Mouse (Mus musculus) forebrain, embryonic 10.5 days (tissue): Measurements from ENCODE around the gene Mesd. TPM values are rescaled to one million over a fixed set of nuclear protein-coding genes. Genes with fewer than 3 reads are reported as not detected.

ENCODE experiments used
- DNase-seq: peaks from one replicate; pipeline ENCODE4 v3.0.0-alpha.2; 2017; ENCODE audit warnings: low spot score; ENCODE audit errors: extremely low spot score
- H3K27ac ChIP-seq: fragments of 300-500 bp; sonication (generic); 2 replicates; pipeline ENCODE4 v1.5.1; 2016; ENCODE audit warnings: mild to moderate bottlenecking
- H3K27me3 ChIP-seq: fragments of 300-500 bp; sonication (generic); 2 replicates; pipeline ENCODE4 v1.6.1; 2016; ENCODE audit warnings: mild to moderate bottlenecking; ENCODE audit not compliant: poor library complexity, severe bottlenecking
- H3K36me3 ChIP-seq: fragments of 300-500 bp; sonication (generic); replicated peaks from 2 replicates; pipeline ENCODE4 v1.6.1; 2016; ENCODE audit warnings: mild to moderate bottlenecking, moderate library complexity
- H3K4me1 ChIP-seq: fragments of 300-500 bp; sonication (generic); 2 replicates; pipeline ENCODE4 v1.6.1; 2016
- H3K4me3 ChIP-seq: fragments of 300-500 bp; sonication (generic); 2 replicates; pipeline ENCODE4 v1.5.1; 2016; ENCODE audit warnings: mild to moderate bottlenecking, moderate library complexity
- H3K9me3 ChIP-seq: fragments of 300-500 bp; sonication (generic); 2 replicates; pipeline ENCODE4 v1.6.1; 2016; ENCODE audit warnings: mild to moderate bottlenecking, moderate library complexity
- WGBS: fragments of 180-500 bp; shearing (Covaris S2); methylation state at CpG from one replicate; pipeline ENCODE4 v1.1.7; 2016; 5-methylcytosine and 5-hydroxymethylcytosine counted together
- polyA plus RNA-seq: library from polyadenylated mRNA; unstranded; fragments of >200 nt; fragmentation: Nextera tagmentation; extraction: Ambion mirVana; gene quantifications from 2 replicates; pipeline ENCODE4 v1.2.1, GENCODE M21; 2016

Gene Mesd
- polyA plus RNA-seq, 1 experiment from 2014 or later: 102 TPM

GRCm38 (mm10) chr7:83857208-83857488 is 27.1 kb upstream of the Mesd start:
- Histone ChIP-seq H3K27me3 (no peaks in the 10 kb centered on the region), H3K36me3 (no peaks in the 10 kb centered on the region), H3K4me3 (no peak overlapping the region), H3K27ac (no peak overlapping the region), H3K4me1 (peaks cover 9% of the 10 kb centered on the region), H3K9me3 (no peaks in the 10 kb centered on the region)
- 92% methylated on average over 2 of the region's 2 CpGs for WGBS
- DNase-seq: no peak

- Histone ChIP-seq H3K36me3 (no peaks in the 10 kb centered on the region), H3K9me3 (no peaks in the 10 kb centered on the region), H3K27ac (no peak overlapping the region), H3K4me3 (no peak overlapping the region), H3K27me3 (no peaks in the 10 kb centered on the region), H3K4me1 (0 out of 2 replicates have a peak, but pooled peaks cover 2% of the 10 kb centered on the region)
- no peak for DNase-seq
- WGBS: 92% methylated on average over 3 of the region's 3 CpGs
Measured at GRCm38 (mm10) chr7:83857921-83858320, 26.3 kb upstream of the Mesd start.

- whole genome bisulfite sequencing: 69% methylated on average over 4 of the region's 4 CpGs
- no peak overlapping the region for H3K4me3 ChIP-seq
- 0 out of 2 replicates have a peak, but pooled peaks cover 2% of the 10 kb centered on the region for H3K4me1 ChIP-seq
- DNase-seq: no peak
- H3K27ac ChIP-seq: no peak overlapping the region
- no peaks in the 10 kb centered on the region for H3K36me3 ChIP-seq
- no peaks in the 10 kb centered on the region for H3K27me3 ChIP-seq
- no peaks in the 10 kb centered on the region for H3K9me3 ChIP-seq
Measured at GRCm38 (mm10) chr7:83859378-83860083, 24.7 kb upstream of the Mesd start.

GRCm38 (mm10) chr7:83863554-83863953 is 20.7 kb upstream of the Mesd start:
- H3K27ac ChIP-seq: no peak overlapping the region
- no peak overlapping the region for H3K4me3 ChIP-seq
- DNase-seq: no peak
- H3K36me3 ChIP-seq: no peaks in the 10 kb centered on the region
- no peaks in the 10 kb centered on the region for H3K9me3 ChIP-seq
- WGBS: 63% methylated on average over 2 of the region's 2 CpGs
- H3K4me1 ChIP-seq: peaks cover 5% of the 10 kb centered on the region
- no peaks in the 10 kb centered on the region for H3K27me3 ChIP-seq

- H3K9me3 ChIP-seq: no peaks in the 10 kb centered on the region
- no peaks in the 10 kb centered on the region for H3K27me3 ChIP-seq
- H3K36me3 ChIP-seq: no peaks in the 10 kb centered on the region
- H3K27ac ChIP-seq: no peak overlapping the region
- peaks cover 15% of the 10 kb centered on the region for H3K4me1 ChIP-seq
- DNase-seq: no peak
- H3K4me3 ChIP-seq: no peak overlapping the region
- 87% methylated on average over 3 of the region's 3 CpGs for WGBS
Measured at GRCm38 (mm10) chr7:83868200-83868599, 16.1 kb upstream of the Mesd start.

- H3K27ac ChIP-seq: no peak overlapping the region
- H3K27me3 ChIP-seq: no peaks in the 10 kb centered on the region
- no peak overlapping the region for H3K4me3 ChIP-seq
- WGBS: 39% methylated on average over 5 of the region's 5 CpGs
- no peaks in the 10 kb centered on the region for H3K36me3 ChIP-seq
- no peaks in the 10 kb centered on the region for H3K9me3 ChIP-seq
- no peak for DNase-seq
- H3K4me1 ChIP-seq: peaks cover 15% of the 10 kb centered on the region
Measured at GRCm38 (mm10) chr7:83869839-83870543, 14.3 kb upstream of the Mesd start.

GRCm38 (mm10) chr7:83877088-83877487 is 7.2 kb upstream of the Mesd start:
- H3K4me1 ChIP-seq: peaks cover 43% of the 10 kb centered on the region
- no peak for DNase-seq
- peaks cover 2% of the 10 kb centered on the region; the same call in 1 of the 2 replicates for H3K27me3 ChIP-seq
- H3K9me3 ChIP-seq: peaks cover 4% of the 10 kb centered on the region
- no peak overlapping the region for H3K27ac ChIP-seq
- no peak overlapping the region for H3K4me3 ChIP-seq
- 85% methylated on average over 3 of the region's 3 CpGs for WGBS
- H3K36me3 ChIP-seq: peaks cover 28% of the 10 kb centered on the region

- 5% methylated on average over 5 of the region's 5 CpGs for WGBS
- peaks cover 10% of the 10 kb centered on the region for H3K9me3 ChIP-seq
- peaks cover 35% of the 10 kb centered on the region for H3K36me3 ChIP-seq
- peak; percentile 26 for DNase-seq
- H3K4me1 ChIP-seq: peaks cover 61% of the 10 kb centered on the region
- peaks cover 9% of the 10 kb centered on the region; the same call in 1 of the 2 replicates for H3K27me3 ChIP-seq
- H3K4me3 ChIP-seq: peak overlapping the region; percentile 24
- peak overlapping the region; percentile 65 for H3K27ac ChIP-seq
Measured at GRCm38 (mm10) chr7:83878676-83879448, 5.4 kb upstream of the Mesd start.

GRCm38 (mm10) chr7:83882150-83882632 is 2.1 kb upstream of the Mesd start:
- Histone ChIP-seq H3K4me3 (peak overlapping the region; percentile 80), H3K36me3 (peaks cover 26% of the 10 kb centered on the region), H3K4me1 (peaks cover 76% of the 10 kb centered on the region), H3K27ac (peak overlapping the region; percentile 97), H3K9me3 (peaks cover 16% of the 10 kb centered on the region), H3K27me3 (peaks cover 9% of the 10 kb centered on the region; the same call in 1 of the 2 replicates)
- no peak for DNase-seq
- WGBS: 92% methylated on average over 35 of the region's 35 CpGs

- DNase-seq: peak; percentile 40
- Histone ChIP-seq H3K4me3 (peak overlapping the region; percentile 80), H3K4me1 (peaks cover 75% of the 10 kb centered on the region), H3K27me3 (peaks cover 9% of the 10 kb centered on the region; the same call in 1 of the 2 replicates), H3K36me3 (peaks cover 22% of the 10 kb centered on the region), H3K27ac (peak overlapping the region; percentile 97), H3K9me3 (peaks cover 16% of the 10 kb centered on the region)
- 21% methylated on average over 56 of the region's 56 CpGs for WGBS
Measured at GRCm38 (mm10) chr7:83882633-83883275, 1.5 kb upstream of the Mesd start.

GRCm38 (mm10) chr7:83883276-83884020 is 818 bp upstream of the Mesd start:
- H3K27me3 ChIP-seq: peaks cover 9% of the 10 kb centered on the region; the same call in 1 of the 2 replicates
- peaks cover 68% of the 10 kb centered on the region for H3K4me1 ChIP-seq

More at GRCm38 (mm10) chr7:83883276-83884020, 818 bp upstream of the Mesd start:
- DNase-seq: peak; percentile 71
- Histone ChIP-seq H3K27ac (peak overlapping the region; percentile 97), H3K9me3 (peaks cover 16% of the 10 kb centered on the region), H3K4me3 (peak overlapping the region; percentile 80), H3K36me3 (peaks cover 22% of the 10 kb centered on the region)
- under 1% methylated on average over 86 of the region's 91 CpGs for WGBS
